Mouse (Mus musculus) embryonic fibroblast, embryonic 13.5 days (primary cell): ENCODE data around the gene Lrrc75a.

Source experiments
- CTCF ChIP-seq: IDR thresholded peaks from 2 replicates; pipeline ENCODE4 v1.5.1; 2011; ENCODE audit warnings: mild to moderate bottlenecking, control low read depth, low read length, moderate library complexity, borderline replicate concordance; ENCODE audit not compliant: insufficient read depth
- POLR2A ChIP-seq: IDR thresholded peaks from 2 replicates; pipeline ENCODE4 v1.6.1; 2011; ENCODE audit warnings: low read depth, mild to moderate bottlenecking, control low read depth, low read length, moderate library complexity

DNA sequence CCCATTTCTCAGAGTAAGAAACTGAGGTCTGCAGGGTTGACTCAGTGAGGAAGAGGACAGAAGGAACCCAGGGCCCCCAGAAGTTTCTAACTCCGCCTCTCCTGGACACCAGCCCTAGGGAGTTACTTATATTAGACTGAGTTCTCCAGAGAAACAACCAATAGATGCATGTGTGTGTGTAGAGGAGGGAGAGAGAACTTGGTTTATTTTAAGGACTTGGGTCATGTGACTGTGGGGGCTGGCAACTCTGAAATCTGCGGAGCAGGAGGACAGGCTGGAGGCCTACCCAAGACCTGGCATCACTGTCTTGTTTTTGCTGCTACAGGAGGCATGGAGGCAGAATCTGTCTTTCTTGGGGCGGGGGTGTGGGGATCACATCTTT is 11.5 kb downstream of the Lrrc75a start:
- TF ChIP-seq CTCF (no peak), POLR2A (no peak)
